Mouse (Mus musculus) ES-Bruce4 (cell line): ENCODE measurements around the gene Pde4d.

Experiments
- EP300 ChIP-seq: IDR thresholded peaks from 2 replicates; pipeline ENCODE4 v1.6.1; 2011; ENCODE audit warnings: low read depth, low read length; ENCODE audit not compliant: insufficient read depth
- POLR2A ChIP-seq: IDR thresholded peaks from one replicate; pipeline ENCODE4 v1.8.1; 2011; ENCODE audit warnings: low read length; ENCODE audit not compliant: insufficient read depth

DNA sequence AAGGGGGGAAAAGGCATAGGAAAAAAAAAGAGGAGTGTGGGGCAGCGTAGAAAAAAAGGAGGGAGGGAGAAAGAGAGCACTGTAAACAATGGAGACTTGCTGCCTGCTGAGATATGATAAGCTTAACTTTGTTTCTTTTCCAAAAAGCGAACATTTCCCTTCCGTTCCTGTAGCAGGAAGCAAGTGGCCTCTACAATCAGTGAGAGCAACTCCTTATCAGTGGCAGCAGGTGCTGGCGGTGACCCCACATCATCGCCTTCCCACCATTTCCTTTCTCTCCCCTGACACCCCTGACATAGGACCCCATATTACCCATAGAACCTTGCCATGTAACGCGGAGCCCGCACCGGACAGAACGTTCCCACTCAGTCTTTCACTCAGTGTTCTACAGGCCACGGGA lies 197.5 kb downstream of the Pde4d start:
- TF ChIP-seq POLR2A = no peak
- TF ChIP-seq EP300 = no peak
